Mouse (Mus musculus) B cell, adult 67 days (primary cell): Measurements from ENCODE around the gene Foxa2. TPM values are rescaled to one million over a fixed set of nuclear protein-coding genes. Genes with fewer than 3 reads are reported as not detected.

ENCODE experiments used
- total RNA-seq, 2 experiments: library from RNA; stranded (reverse); gene quantifications; 4 replicates each; pipeline ENCODE4 v1.2.4; 2023

Foxa2 gene
- not detected for total RNA-seq

DNA sequence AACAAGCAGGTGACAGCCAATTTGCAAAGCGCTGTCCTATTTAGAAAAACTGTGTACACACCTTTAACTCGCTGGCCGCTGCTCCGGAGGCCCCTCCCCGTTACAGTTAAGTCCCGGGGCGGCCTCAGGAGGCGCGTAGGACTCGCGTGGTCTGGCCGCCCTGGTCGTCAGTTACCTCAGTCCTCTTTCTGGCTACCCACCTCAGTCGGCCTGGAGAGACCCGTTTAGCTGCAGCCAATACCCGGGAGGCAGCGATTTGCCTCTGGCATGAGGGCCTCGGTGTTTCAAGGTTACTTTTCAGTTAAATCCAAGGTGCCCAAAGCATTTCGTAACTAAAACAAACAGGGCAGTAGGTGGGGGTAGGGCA, at the start of gene Foxa2:
Gene Foxa2 (minus strand): TSS at position 171 of the 367 bp plus-strand sequence.

